Mouse (Mus musculus) hematopoietic multipotent progenitor cell, adult 10-12 weeks (in vitro differentiated cells): Measurements from ENCODE around the gene Cox6b2. TPM values are rescaled to one million over a fixed set of nuclear protein-coding genes. Genes with fewer than 3 reads are reported as not detected.

Experiments used
- polyA plus RNA-seq: library from polyadenylated mRNA; stranded (reverse); fragments of >175 nt; gene quantifications from 2 replicates; pipeline ENCODE4 v1.2.3, GENCODE M21; 2012; ENCODE audit warnings: low replicate concordance

The Cox6b2 gene
- polyA plus RNA-seq: 6.8 and 13.1 TPM in 2 replicates

GRCm38 (mm10) chr7:4752821-4753570 is at the start of gene Cox6b2:
TSS of gene Cox6b2 (minus strand) at chr7:4753094.

DNA sequence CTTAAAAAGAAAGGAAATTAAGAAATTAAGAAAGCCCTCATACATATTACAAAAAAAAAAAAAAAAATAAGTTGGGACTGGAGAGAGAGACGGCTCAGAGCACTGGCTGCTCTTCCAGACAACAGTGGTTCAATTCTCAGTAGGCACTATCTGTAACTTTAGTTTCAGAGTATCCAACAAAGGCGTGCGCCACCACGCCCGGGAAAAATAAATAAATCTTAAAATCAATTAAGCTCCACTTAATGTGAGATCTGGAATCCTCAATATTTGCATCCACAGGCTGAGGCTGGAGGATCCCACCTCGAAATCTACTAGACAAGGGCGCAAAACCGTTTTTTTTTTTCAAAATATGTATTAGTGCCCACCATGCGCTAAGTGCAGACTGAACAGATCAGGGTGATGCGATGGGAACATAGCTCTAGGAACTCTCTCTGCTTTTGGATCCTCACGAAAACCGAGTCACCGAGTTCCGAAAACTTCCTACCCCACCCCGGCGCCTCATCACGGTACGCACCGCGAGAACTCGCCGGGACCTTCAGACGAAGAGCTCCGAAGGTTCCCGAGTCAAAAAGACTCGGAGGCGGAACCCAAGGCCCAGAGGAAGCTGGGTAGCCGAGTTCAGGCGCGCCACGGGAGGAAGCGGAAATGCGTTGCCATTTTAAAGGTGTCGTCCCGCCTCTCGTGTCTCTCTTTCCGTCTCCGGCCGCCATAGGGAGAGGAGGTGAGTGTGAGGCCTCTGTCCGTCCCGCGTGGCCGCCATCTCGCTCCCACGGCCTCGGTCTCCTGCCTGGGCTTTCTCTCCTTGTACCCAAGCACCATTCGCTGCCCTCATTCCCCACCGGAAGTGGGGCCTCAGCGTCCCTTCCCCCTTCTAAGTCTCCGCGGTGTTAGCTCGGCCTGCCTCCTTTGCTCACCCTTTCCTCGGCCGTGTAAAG is 39.7 kb upstream of the Cox6b2 start, which contains the start of gene Rpl28:
Rpl28 (plus strand) TSS at position 597 of the 935 bp plus-strand sequence.

GRCm38 (mm10) chr7:4789436-4789935 is 36.6 kb upstream of the Cox6b2 start, which contains the start of gene Tmem238:
TSS of gene Tmem238 (minus strand) at chr7:4789656.

GRCm38 (mm10) chr7:4782759-4783158 is 29.9 kb upstream of the Cox6b2 start, which contains the start of the genes Il11 and Tmem190:
TSS of gene Il11 (minus strand) at chr7:4782859.
TSS of gene Tmem190 (plus strand) at chr7:4782937.

DNA sequence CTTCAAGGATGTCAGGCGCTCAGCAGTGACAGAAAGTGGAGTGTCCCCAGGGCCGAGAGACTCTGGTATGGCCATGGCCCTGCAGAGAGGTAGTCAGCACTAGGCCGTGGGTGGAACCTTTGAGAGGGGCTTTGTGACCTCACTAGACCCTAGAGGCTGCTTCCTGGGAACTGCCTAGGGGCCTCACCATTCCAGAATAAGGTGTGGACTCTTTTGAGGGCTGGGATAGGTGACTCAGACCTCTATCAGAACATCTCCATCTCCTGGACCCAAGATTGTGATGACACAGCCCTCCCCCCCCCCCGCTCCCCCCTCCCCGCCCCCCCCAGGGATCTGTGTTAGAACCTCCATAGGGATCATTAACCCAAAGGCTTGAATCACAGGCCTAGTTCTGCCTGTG is 18.3 kb upstream of the Cox6b2 start, which contains the start of gene Fam71e2:
Fam71e2 (minus strand) TSS at position 101 of the 400 bp plus-strand sequence.

DNA sequence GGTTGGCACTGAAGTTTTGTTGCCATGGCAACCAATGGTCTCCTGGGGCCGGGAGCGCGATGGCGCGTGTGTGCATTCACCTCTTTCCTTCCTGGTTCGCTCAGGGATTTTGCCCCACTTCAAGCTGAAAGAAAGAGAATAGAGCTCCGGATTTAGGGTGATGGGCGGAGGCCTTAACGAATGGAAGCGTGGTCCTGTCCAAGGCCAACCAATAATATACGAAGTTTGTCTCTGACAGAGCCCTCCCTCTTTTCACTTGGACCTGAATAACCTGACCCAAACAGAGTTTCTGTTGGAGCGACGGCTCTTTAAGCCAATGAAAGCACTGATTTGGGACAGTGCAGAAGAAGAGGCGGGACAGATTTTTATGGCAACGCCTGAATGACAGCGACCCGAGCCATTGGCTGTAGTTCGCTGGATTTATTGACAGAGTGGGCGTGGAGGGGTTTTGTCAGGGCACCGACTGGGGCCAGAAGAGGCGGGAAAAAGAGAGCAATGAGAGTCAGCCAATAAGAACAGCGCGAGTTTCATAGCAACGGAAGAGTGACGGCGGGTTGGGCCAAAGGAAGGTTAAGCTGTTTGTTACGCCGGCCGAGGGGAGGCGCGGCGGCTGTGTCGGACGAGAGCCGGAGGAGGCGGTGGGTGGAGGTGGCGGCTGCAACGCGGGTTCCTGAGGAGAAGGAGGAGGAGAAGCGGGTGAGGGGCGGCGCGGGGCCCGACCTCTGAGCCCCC is 13.2 kb downstream of the Cox6b2 start, which contains the start of gene Kmt5c:
Kmt5c (plus strand) TSS at position 572 of the 732 bp plus-strand sequence.

DNA sequence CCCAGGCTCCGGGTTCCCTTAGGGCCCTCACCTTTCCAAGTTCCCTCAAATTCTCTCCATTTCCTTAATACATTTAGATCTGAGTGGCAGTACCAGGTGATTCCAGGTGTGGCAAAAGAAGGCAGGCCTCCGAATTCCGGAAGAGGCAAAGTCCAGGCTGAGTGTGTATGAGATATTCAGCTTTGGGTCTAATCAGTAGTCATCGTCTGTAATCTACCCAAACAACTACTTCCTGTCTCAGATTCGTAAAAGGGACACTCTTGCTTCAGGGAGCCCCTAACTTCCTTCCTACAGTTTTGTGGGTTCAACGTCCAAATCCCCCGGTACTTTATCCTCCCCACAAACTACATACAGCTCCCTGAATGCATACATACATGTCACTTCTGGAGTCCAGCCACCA is 27.7 kb downstream of the Cox6b2 start, which contains the start of gene Tmem150b:
Tmem150b (minus strand) TSS at position 81 of the 400 bp plus-strand sequence.

Other genes with a start within 250 kb of the Cox6b2 start
- gene Tnnt1, start 236.7 kb downstream of the Cox6b2 start, polyA plus RNA-seq: 2.4 and 2.5 TPM in 2 replicates
- 0.82 and 2.2 TPM in 2 replicates for gene Tnni3, start 228.9 kb downstream of the Cox6b2 start, polyA plus RNA-seq
- 3.8 and 10.7 TPM in 2 replicates for gene Dnaaf3, start 220.6 kb downstream of the Cox6b2 start, polyA plus RNA-seq
- 0.20 and 0.37 TPM in 2 replicates for gene Syt5, start 205.6 kb downstream of the Cox6b2 start, polyA plus RNA-seq
- gene Ptprh, start 149.1 kb downstream of the Cox6b2 start, polyA plus RNA-seq: 0.08 TPM in 1 of 2 replicates, not detected in the other
- 2.6 and 8.1 TPM in 2 replicates for gene Tmem86b, start 121.7 kb downstream of the Cox6b2 start, polyA plus RNA-seq
- gene Ppp6r1, start 94.1 kb downstream of the Cox6b2 start, polyA plus RNA-seq: 241 and 493 TPM in 2 replicates
- gene Hspbp1, start 68.0 kb downstream of the Cox6b2 start, polyA plus RNA-seq: 70.2 and 112 TPM in 2 replicates
- 0.12 and 0.15 TPM in 2 replicates for gene Brsk1, start 62.5 kb downstream of the Cox6b2 start, polyA plus RNA-seq
- gene Tmem150b, start 27.8 kb downstream of the Cox6b2 start, polyA plus RNA-seq: 1.00 and 1.3 TPM in 2 replicates
- gene Kmt5c, start 13.0 kb downstream of the Cox6b2 start, polyA plus RNA-seq: 141 and 389 TPM in 2 replicates
- gene Fam71e2, start 18.2 kb upstream of the Cox6b2 start, polyA plus RNA-seq: not detected in 2 replicates
- 0.09 TPM in 1 of 2 replicates, not detected in the other for gene Il11, start 29.8 kb upstream of the Cox6b2 start, polyA plus RNA-seq
- not detected in 2 replicates for gene Tmem190, start 29.8 kb upstream of the Cox6b2 start, polyA plus RNA-seq
- 22.8 and 58.3 TPM in 2 replicates for gene Tmem238, start 36.6 kb upstream of the Cox6b2 start, polyA plus RNA-seq
- 2,892 and 4,049 TPM in 2 replicates for gene Rpl28, start 39.8 kb upstream of the Cox6b2 start, polyA plus RNA-seq
- 104 and 125 TPM in 2 replicates for gene Ube2s, start 59.5 kb upstream of the Cox6b2 start, polyA plus RNA-seq
- gene Shisa7, start 91.6 kb upstream of the Cox6b2 start, polyA plus RNA-seq: 0.09 and 1.7 TPM in 2 replicates
- gene Isoc2b, start 117.2 kb upstream of the Cox6b2 start, polyA plus RNA-seq: 1.5 and 1.6 TPM in 2 replicates
- gene Isoc2a, start 124.1 kb upstream of the Cox6b2 start, polyA plus RNA-seq: 3.7 and 21.0 TPM in 2 replicates
- 0.17 TPM in 1 of 2 replicates, not detected in the other for gene Gm36210, start 153.4 kb upstream of the Cox6b2 start, polyA plus RNA-seq
- 49.2 and 81.2 TPM in 2 replicates for gene Zfp628, start 162.1 kb upstream of the Cox6b2 start, polyA plus RNA-seq
- gene Nat14, start 168.9 kb upstream of the Cox6b2 start, polyA plus RNA-seq: 1.9 and 3.5 TPM in 2 replicates
- 0.11 and 0.21 TPM in 2 replicates for gene Ssc5d, start 172.7 kb upstream of the Cox6b2 start, polyA plus RNA-seq
- 0.25 and 0.81 TPM in 2 replicates for gene Sbk2, start 211.3 kb upstream of the Cox6b2 start, polyA plus RNA-seq
- not detected in 2 replicates for gene Sbk3, start 218.1 kb upstream of the Cox6b2 start, polyA plus RNA-seq
- gene Zfp579, start 243.1 kb upstream of the Cox6b2 start, polyA plus RNA-seq: 57.7 and 140 TPM in 2 replicates